Mouse (Mus musculus): Measurements from ENCODE around the gene Uqcc1.
A peak's percentile ranks its signal among the peaks of the same experiment; 100 is the strongest.
"Not testable (repeated sequence)": the region's sequence is repeated elsewhere in the genome, so short reads cannot be mapped to it uniquely, and the experiment has no call there.

The Uqcc1 gene

DNA sequence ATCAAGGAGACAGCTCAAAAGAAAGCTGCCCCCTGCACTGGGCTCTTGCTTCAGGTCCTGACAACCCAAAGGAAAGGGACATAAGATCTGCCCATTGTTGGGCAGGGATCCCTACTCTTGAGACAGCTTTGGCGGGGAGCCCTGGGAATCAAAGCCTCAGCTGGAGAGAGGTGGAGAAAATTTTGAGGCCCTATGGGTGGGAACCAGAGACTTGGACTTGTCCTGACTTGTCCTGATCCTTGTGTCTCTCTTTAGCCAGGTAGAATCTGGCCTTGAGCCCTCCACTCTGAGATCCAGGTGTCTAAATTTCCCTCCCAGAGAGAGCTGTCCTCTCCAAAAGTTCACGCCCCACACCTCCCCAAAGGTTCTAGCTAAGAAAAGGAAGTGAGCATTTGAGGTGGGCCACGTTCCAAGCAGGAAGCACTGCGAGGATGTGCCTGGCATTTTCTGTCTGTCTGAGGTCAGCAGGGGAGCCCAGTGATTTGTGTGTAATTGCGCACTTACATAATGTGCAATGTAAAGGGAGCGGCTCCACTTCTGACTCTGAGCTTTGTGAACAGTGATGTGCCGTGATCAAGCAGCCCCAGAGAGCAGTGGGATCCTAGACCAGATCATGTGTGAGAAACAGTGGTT lies 9.9 kb upstream of the Uqcc1 start:
- DNase-seq (ENCODE audit: low spot score in 2 of 2) = no peak

DNA sequence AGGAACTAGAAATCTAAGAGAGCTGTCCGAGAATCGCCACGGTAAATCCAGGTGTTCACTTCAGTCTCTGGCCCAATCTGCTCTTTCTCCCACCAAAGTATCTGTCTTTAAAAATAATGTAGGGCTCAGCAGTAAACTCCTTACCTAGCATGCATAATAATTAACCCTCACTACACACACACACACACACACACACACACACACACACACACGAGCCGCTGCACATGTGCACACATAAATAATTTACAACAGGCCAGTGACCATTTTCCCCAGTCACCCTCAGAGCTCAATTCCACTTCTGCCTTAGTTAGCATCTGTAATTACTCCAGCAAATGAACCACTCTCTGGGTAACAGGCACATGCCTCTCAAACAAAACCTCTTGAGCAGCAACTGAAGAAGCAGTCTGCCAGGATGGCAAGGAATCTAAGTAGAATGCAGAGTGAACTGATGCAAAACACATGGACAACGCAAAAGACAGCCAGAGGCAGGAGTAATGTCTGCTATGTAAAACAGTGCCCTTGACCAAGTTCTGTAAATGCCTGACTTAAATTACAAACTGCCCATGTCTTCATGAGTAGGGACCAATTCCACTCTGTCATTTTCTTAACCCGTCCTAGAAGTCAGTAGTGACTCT lies 1.3 kb downstream of the Uqcc1 start:
- DNase-seq (ENCODE audit: low spot score in 2 of 2) = no peak

DNA sequence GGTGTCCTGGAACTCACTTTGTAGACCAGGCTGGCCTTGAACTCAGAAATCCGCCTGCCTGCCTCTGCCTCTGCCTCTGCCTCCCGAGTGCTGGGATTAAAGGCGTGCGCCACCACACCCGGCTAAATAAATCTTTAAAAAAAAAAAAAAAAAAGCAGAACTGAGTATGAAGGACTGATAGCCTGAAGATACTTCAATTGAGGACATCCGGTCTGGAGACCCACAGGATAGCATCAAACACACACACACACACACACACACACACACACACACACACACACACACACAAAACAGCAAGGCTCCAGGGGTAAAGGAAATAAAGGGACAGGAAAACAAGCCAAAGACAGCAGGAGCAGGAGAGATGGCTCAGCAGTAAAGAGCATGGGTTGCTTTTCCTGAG lies 4.9 kb downstream of the Uqcc1 start:
- DNase-seq (ENCODE audit: low spot score in 2 of 2) = not testable (repeated sequence)

DNA sequence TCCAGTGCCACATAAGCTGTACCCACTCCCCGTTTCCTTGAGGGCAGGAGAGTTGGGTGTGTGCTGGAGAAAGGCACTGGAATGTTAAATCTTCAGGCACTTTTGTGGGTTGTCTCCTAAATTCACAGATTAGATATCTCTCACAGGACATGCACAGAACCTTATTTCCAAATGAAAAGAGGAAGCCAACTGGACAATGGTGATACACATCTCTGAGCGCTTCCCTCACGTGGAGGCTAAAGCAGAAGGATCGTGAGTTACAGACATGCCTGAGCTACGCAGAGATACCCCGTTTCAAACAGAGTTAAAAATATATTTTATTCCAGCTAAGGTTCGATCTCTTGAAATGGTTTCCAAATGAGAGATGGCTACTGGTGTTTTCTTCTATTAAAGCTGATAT lies 7.0 kb downstream of the Uqcc1 start:
- no peak for DNase-seq (ENCODE audit: low spot score in 2 of 2)

DNA sequence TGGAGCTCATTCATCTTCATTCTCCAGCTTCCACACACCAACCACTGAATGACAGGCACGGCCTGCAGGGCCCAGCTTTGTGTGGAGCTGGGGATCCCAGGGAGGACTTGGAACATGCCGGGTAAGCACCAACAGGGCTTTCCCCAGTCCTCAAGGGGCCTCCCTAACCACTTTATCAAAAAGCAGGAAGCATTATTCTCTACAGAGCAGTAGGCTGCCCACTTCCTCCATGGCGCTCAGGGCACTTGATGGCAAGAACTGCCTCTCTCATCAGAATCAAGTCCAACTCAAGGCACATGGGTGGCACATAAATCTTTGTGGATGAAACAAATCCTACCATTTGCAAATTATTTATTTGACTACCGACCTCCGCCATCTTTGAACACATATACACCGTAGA lies 15.4 kb downstream of the Uqcc1 start:
- no peak for DNase-seq (ENCODE audit: low spot score in 2 of 2)

DNA sequence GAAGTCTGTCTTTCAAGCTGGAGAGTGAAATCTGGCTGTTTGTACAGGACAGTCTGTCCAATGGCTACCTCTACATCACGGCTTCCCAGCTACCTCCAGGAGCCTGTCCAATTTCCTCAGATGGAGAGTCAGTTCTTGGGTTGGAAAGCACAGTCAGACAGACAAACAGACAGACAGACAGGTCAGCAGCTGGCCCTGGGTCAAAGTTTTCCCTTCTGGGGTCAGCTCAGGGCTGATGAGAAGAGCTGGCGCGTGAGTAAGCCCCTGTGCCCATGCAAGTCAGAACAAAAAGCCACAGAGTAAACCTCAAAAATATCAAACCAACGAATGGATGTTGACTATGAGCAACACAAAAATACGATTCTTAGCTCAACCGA lies 26.5 kb downstream of the Uqcc1 start:
- DNase-seq (ENCODE audit: low spot score in 2 of 2) = no peak

DNA sequence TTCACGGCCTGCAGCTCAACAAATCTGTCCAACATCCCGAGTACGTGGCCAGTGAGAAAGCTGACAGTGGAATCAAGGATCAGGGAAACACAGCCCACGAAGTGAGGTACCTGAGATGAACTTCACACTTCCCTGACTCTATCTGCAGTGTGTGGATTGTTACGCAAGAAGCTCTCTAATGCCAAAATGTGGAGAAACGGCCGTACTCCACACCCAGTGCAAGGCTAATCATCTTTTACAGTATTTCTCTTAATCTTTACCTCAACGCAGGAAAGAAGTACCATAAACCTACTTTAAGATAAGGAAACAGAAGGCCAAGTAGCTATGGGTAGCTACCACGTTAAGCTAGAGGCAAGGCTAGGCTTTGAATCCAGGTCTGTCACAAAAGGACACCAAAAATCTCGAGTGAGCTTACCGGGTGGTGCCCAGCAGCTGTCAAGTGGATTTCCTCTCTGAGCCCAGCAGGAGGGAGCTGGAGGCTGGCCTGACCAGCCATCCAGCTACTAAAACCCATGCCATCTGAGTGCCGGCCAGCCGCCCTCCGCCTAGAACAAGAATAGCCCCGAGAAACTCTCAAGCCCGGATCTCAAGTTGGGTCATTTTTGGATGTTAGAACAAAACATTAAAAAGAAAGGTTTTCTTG lies 27.0 kb downstream of the Uqcc1 start:
- DNase-seq (ENCODE audit: low spot score in 2 of 2) = peak in 1 of 2 experiments; percentile 9

DNA sequence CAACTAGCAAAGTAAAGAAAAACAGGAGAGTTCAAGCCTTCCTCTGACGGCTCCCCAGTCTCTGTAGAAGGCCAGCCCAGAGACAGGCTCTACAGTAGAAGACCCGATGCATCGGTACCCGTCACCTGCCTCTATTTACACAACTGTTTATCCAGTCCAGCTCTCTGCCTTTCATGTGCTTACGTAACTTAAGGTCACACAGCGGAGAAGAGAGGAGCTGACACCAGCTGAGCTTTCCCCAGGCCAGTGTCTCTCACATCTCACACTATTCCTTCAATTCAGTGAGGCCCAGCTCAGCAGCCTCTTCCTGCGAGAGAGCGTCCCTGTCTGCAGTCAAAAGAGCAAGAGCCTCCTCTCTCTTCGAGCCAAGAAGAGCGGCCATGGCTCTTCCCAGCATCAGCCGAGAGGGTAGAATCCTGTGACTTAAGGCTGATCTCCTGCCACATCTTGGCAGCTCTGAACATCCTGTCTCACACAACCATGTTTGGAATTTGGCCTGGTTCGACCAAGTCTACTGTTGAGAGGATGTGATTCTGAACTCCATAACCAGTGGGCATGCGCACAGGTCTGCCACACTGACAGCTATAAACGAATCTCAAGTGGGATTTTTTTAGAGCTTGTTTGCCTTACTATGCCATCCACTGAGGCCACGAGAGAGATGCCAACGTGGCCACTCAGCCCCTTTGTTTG lies 34.9 kb downstream of the Uqcc1 start:
- DNase-seq (ENCODE audit: low spot score in 2 of 2) = no peak

DNA sequence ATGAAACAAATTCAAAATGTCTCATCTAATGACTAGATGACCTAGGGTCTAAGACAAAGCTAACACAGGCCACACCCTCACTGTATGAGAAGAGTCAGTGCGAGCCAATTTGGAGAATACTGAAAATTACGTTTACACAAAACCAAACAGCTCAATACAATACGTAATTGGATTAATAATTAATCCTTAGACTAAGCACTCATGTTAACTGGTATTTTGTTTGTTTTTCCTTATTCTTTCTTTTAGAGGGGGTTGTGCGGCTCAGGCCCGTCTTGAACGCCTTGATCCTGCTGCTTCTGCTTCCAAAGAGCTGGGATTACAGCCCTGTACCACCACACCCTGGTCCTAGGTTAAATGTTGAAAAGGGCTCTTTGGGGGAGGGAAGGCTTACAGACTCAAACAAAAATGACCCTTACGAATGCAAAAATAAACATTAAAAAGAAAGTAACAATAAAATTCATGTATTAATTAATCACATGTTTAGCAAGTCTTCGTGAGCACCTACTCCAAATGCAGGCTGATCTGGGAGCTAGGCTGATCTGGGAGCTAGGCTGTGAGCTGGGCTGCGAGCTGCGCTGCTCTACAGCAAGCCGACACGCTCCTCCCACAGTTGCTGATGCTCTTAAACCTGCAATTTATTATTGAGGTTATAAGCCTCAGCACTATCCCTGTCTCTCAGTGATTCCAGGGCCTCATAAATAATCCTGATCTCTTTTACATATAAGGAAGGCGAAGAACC lies 35.6 kb downstream of the Uqcc1 start:
- no peak for DNase-seq (ENCODE audit: low spot score in 2 of 2)

DNA sequence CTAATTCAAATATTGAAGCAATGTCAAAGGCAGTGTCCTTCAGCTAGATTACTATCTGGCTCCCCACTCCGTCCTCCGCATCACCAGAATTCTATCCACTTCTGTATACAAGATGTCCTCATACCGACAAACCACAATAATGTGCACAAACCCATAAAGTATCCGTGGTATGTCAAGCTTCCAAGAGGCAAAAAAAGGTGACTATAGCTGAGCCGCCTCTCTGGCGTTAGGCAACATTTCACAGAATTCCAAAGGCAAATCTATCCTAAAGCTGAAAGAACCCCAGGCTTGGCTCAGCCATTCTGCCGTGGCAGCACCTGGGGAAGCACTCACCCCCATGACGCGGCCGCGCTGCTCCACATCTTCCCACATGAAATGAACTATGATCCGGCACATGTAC lies 43.3 kb downstream of the Uqcc1 start:
- no peak for DNase-seq (ENCODE audit: low spot score in 2 of 2)

DNA sequence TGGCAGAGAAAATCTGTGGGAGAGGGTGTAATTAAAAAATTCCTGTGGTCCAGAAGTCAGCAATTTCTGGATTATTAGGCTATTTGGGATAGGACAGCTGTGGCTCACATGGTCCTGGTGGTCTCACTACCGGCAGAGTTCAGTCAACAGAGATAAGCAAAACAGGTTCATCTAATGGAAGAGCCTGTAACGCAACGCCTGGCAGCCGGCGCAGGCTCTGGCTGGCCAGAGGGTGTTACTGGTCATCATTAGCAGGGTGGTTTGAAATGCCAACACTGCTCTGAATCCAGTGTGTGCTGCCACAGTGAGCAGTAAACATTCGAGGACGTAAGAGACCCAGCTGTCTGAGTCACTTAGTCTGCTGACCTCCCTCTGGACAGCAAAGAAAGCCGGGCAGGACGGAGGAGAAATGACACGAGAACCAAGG lies 44.8 kb downstream of the Uqcc1 start:
- no peak for DNase-seq (ENCODE audit: low spot score in 2 of 2)

DNA sequence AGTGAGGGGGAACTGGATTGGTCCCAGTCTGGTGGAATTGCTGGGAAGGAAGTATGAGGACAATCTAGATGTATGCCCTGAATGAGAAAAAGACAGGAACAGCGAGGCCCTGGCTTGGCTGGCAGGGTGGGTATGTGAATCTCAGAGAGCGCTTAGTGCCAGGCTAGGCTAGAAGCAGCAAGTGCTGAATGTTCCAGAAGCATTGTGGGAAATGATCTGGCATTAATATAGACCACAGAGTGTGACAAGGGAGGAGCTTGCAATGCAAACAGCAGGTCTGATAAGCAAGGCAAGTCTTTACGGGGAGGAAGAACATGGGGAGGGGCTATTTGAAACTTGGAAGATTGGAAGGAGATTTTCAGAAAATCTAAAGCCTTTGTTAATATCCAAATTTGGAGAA lies 48.0 kb downstream of the Uqcc1 start:
- DNase-seq (ENCODE audit: low spot score in 2 of 2) = no peak

DNA sequence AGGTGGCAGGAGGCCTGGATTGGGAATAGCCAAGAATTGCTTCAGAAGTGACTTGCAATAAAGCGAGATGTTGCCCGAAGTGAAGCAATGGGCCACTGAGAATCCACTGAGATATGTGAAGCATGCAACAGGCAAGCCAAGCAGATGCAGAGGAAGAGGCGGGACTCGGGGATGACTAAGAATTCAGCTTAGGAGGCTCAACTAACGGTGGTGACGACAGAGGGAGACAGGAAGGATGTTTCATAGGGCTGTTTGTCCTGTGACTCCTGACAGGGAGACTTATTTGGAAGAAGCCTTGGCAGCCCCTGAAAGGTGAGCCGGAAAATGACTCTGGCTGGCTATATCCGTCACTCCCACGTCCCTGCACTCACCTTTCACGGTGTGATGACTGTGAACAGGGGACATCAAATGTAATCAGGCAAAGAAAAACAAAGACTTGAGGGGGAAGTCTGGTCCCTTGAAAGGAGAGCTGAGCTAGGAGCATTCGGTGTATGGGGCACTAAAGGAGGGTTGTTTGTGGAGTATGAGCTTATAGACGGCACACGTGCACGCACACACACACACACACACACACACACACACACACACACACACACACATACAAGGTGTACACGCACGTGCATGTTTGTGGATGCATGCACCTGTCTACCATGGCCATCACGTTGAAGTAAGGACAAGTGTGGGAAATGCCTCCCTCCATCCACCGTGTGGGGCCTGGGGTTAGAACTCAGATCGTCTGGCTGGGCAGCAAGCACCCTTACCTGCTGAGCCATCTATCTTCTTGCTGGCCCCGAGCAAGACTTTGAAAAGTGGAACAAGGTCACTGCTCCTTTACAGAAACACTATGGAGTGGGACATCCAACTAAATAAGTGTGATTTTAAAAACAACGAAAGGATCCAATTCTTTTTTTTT lies 50.9 kb downstream of the Uqcc1 start:
- peak in 1 of 2 experiments; percentile 19 for DNase-seq (ENCODE audit: low spot score in 2 of 2)

DNA sequence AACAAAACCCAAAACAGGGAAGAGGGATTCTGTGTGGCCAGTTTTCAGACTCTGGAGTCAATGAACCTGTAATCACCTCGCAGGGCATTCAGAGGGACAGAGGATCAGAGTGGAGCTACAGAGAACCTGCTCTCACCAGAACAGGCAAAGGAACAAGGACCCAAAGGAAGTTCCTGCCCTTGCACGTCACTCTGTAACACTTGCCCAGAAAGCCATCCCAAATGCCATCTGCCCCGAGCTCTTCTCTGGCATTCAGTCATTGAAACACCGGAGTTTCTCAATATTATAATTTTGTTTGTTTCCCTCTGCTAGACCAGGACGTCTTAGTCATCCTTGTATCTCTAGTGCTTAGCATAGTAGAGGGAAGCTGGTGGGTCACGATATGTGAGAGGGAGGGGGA lies 56.5 kb downstream of the Uqcc1 start:
- DNase-seq (ENCODE audit: low spot score in 2 of 2) = no peak

DNA sequence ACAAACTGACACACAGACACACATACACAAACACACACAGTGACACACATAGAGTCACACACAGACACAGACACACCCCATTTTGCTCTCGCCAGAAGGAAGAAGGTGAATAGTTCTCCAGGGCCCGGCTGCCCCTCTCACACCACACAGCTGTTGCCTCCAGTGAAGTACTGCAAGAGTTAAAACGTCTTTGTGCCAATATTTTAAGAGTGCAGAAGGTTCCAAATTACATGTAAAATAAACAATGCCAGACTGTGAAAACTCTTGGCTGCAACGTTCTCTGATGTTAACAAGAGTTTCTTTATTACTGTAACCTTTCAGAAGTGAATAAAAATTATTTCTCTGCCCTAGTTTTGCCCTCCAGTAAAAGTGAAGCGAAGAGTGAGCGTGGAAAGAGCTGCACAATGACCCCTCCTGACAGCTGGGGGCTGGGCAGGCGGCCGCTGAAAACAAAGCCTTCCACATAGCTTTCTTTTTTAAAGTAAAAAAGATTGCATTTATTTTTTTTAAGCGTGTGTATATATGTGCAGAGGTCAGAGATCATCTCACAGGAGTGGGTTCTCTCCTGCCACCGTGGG lies 57.1 kb downstream of the Uqcc1 start:
- DNase-seq (ENCODE audit: low spot score in 2 of 2) = no peak

DNA sequence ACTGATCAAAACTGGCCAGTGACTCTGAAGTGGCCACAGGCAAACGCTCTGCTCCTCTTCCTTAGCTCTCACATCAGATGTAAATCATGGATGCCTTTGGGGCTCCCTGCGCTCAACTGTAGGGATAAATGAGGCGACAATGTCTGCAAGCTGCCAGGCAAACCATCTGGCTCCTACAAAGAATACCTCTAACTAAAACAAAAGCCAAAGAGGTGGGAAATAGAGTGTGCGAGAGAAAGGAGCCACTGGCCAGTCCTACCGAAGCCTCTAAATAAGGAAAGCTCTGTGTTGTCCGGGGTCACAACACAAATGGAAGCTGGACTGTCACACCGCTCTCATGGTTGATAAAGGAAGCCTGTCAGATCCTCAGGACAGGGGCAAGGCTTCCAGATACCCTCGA lies 57.6 kb downstream of the Uqcc1 start:
- no peak for DNase-seq (ENCODE audit: low spot score in 2 of 2)

DNA sequence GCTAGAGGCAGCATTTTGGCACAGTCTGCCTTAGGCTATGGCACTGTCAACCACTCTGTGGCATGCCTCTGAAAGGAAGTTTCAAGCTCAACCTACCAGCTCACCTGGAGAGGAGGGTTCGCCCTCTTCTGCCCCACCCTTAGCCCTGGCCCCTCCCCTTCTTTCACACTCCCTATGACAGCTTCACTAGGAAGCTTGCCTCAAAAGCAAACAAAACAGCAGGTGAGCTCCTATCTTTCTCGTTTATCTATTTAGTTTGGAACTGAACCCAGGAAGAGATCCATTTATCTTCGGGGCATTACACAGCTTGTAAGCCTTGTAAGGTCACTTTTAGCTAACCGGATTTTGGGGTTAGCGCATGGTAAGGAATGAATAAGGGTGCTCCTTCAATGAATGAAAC lies 60.3 kb downstream of the Uqcc1 start:
- DNase-seq (ENCODE audit: low spot score in 2 of 2) = peak; percentile 30 to 41

DNA sequence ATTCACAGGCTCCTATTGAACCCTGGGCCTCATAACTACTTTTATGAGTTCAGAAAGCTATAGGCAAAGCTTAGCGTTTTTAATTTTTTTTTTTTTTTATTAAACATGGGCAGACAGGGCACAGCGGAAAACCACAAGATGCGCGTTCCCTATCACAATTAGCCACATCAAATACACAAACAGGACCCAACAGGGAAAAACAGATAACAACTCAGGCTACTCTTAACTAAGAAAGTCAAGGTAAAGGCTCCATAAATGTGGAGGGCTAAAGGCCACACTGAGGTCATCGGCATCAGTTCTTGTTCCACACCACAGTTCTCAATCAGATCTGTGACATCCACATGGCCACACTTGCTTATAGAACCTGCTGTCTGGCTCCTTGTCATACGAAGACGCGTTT lies 61.8 kb downstream of the Uqcc1 start:
- no peak for DNase-seq (ENCODE audit: low spot score in 2 of 2)

DNA sequence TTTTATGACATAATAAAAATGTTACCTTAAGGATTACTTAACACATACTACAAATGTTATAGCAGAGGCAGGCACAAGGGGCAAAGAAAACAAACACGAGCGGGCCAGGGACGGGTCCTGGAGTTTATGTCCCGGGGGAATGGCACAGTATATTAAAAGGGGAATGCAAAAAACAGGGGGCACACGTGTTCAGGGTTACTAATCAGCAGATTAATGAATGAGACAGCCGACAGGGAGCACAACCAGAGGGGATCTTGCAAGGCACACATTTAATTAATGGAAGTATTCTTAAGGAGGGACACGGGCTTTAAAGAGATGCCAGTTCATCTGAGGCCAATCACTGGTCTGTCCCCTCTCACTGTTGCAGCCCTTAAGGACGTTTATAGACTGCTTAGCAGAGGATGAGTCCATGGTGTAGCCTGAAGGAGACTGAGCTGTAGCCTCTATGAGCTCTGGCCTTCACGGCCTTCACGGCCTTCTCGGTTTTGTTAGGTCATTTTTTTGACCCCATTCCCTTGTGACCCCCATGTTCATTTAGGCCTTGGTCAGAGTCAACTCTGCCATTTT lies 66.7 kb downstream of the Uqcc1 start:
- DNase-seq (ENCODE audit: low spot score in 2 of 2) = no peak

DNA sequence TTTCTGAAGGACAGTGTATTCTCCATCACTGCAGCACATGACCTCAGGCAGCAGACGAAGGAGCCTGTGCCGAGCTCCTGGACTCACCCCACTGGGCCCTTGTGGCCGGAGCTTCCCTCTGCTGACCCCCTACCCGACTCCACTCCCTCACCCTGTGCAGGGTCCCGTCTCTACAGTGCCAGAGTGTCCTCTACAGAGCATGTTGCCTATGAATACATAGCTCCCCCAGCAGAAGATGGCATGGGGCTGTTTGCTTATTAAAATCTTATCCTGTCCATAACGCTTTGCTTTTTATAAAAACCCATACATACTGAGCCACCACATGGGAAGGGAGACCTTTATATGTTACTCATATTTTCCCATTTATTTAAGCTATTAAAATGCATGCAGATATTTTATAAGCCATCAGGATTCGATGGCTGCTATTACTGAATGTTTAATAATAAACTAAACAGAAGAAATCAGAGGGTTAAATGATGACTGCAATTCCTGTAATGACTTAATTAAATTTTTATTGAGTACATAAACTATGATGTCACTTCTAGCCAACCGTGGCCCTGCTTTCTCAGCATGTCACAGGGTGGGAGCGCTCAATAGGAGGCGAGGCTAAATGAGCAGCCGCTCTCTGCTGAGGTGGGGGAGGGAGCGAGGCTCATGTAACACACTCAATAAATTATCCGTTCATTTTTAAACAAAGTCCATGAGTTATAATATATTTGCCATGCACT lies 67.4 kb downstream of the Uqcc1 start:
- peak in 1 of 2 experiments; percentile 12 for DNase-seq (ENCODE audit: low spot score in 2 of 2)

Data from urinary bladder, postnatal 36 days (tissue).